Mouse (Mus musculus) CH12.LX (cell line): ENCODE data around the gene Rps27l. TPM values are rescaled to one million over a fixed set of nuclear protein-coding genes. Genes with fewer than 3 reads are reported as not detected.
"Not testable (repeated sequence)": the region's sequence is repeated elsewhere in the genome, so short reads cannot be mapped to it uniquely, and the experiment has no call there.

Experiments
- DNase-seq: peaks from one replicate; pipeline ENCODE4 v3.0.0-alpha.2; 2013; ENCODE audit errors: extremely low read depth
- H3K27ac ChIP-seq: 2 replicates; pipeline ENCODE4 v1.5.1; 2012; ENCODE audit warnings: low read depth, mild to moderate bottlenecking, control low read depth, moderate library complexity; ENCODE audit not compliant: insufficient read depth
- H3K27me3 ChIP-seq: replicated peaks from 2 replicates; pipeline ENCODE3; 2012; ENCODE audit warnings: inconsistent platforms
- H3K36me3 ChIP-seq, 2 experiments: replicated peaks in 1 of 2; 2 replicates each; pipeline versions ENCODE3 to v1.6.1; 2012; ENCODE audit warnings: inconsistent platforms in 1 of 2, low read length in 1 of 2, mild to moderate bottlenecking in 1 of 2, mixed read lengths in 1 of 2, moderate library complexity in 1 of 2; ENCODE audit not compliant: control insufficient read depth in 1 of 2, insufficient read depth in 1 of 2
- H3K4me1 ChIP-seq, 2 experiments: 2 replicates each; pipeline ENCODE4 v1.6.1; 2012; ENCODE audit warnings: inconsistent platforms in 1 of 2, moderate library complexity in 1 of 2; ENCODE audit not compliant: insufficient read depth in 2 of 2, control insufficient read depth in 1 of 2
- H3K4me2 ChIP-seq: 2 replicates; pipeline ENCODE4 v1.6.1; 2012; ENCODE audit warnings: low read depth, mild to moderate bottlenecking, control low read depth; ENCODE audit not compliant: poor library complexity, insufficient read depth, severe bottlenecking
- H3K4me3 ChIP-seq, 3 experiments: fragments of 150-350 bp in 1 of 3; sonication (generic) in 1 of 3; replicated peaks in 1 of 3; 2 replicates each; pipeline versions ENCODE3 to v1.5.1; 2011 to 2012; ENCODE audit warnings: low read depth in 2 of 3, low read length in 2 of 3, mild to moderate bottlenecking in 2 of 3, moderate library complexity in 2 of 3, control low read depth in 1 of 3, improper control_type of control experiment in 1 of 3, inconsistent platforms in 1 of 3, mixed read lengths in 1 of 3; ENCODE audit not compliant: poor library complexity in 1 of 3
- H3K79me2 ChIP-seq: replicated peaks from 2 replicates; pipeline ENCODE4 v1.6.1; 2012; ENCODE audit warnings: mild to moderate bottlenecking, moderate library complexity; ENCODE audit not compliant: control insufficient read depth, poor library complexity, insufficient read depth, severe bottlenecking; ENCODE audit errors: extremely low read depth
- H3K9ac ChIP-seq: 2 replicates; pipeline ENCODE4 v1.6.1; 2012; ENCODE audit warnings: low read depth, mild to moderate bottlenecking, control low read depth, moderate library complexity; ENCODE audit not compliant: insufficient read depth
- H3K9me3 ChIP-seq: replicated peaks from 2 replicates; pipeline ENCODE3; 2012; ENCODE audit warnings: low read length, inconsistent platforms, mixed read lengths
- BHLHE40 ChIP-seq: IDR thresholded peaks from 2 replicates; pipeline ENCODE4 v1.6.1; 2011; ENCODE audit warnings: mild to moderate bottlenecking, low read depth, low read length, improper control_type of control experiment
- CTCF ChIP-seq, 2 experiments: IDR thresholded peaks in 1 of 2; conservative IDR thresholded peaks in 1 of 2; 2 replicates each; pipeline ENCODE4 v1.5.1; 2011 to 2012; ENCODE audit warnings: low read depth in 2 of 2, low read length in 2 of 2, improper control_type of control experiment in 1 of 2, inconsistent platforms in 1 of 2, mild to moderate bottlenecking in 1 of 2, moderate library complexity in 1 of 2
- E2F4 ChIP-seq: IDR thresholded peaks from 2 replicates; pipeline ENCODE4 v1.6.1; 2011; ENCODE audit warnings: low read depth, low read length, improper control_type of control experiment; ENCODE audit not compliant: insufficient replicate concordance
- ELF1 ChIP-seq: IDR thresholded peaks from 2 replicates; pipeline ENCODE4 v1.6.1; 2014; ENCODE audit warnings: low read depth, mild to moderate bottlenecking, inconsistent platforms, low read length, improper control_type of control experiment
- EP300 ChIP-seq: IDR thresholded peaks from 2 replicates; pipeline ENCODE4 v1.6.1; 2011; ENCODE audit warnings: low read length, improper control_type of control experiment
- JUN ChIP-seq: IDR thresholded peaks from 2 replicates; pipeline ENCODE4 v1.6.1; 2011; ENCODE audit warnings: low read depth, mild to moderate bottlenecking, low read length, improper control_type of control experiment, moderate library complexity; ENCODE audit not compliant: insufficient read depth
- KAT2A ChIP-seq: IDR thresholded peaks from 2 replicates; pipeline ENCODE4 v1.6.1; 2012; ENCODE audit warnings: low read length, improper control_type of control experiment, inconsistent platforms; ENCODE audit not compliant: insufficient replicate concordance
- MEF2A ChIP-seq: IDR thresholded peaks from 2 replicates; pipeline ENCODE4 v1.6.1; 2014; ENCODE audit warnings: low read depth, mild to moderate bottlenecking, inconsistent platforms, low read length, improper control_type of control experiment, borderline replicate concordance
- MXI1 ChIP-seq: IDR thresholded peaks from 2 replicates; pipeline ENCODE4 v1.6.1; 2011; ENCODE audit warnings: mild to moderate bottlenecking, low read depth, low read length, improper control_type of control experiment
- MYC ChIP-seq: IDR thresholded peaks from 2 replicates; pipeline ENCODE4 v1.6.1; 2011; ENCODE audit warnings: low read depth, mild to moderate bottlenecking, improper control_type of control experiment, low read length
- NELFE ChIP-seq: IDR thresholded peaks from 2 replicates; pipeline ENCODE4 v1.6.1; 2011; ENCODE audit warnings: low read depth, low read length, improper control_type of control experiment
- NRF1 ChIP-seq: IDR thresholded peaks from 2 replicates; pipeline ENCODE4 v1.6.1; 2014; ENCODE audit warnings: low read depth, mild to moderate bottlenecking, inconsistent platforms, low read length, improper control_type of control experiment, moderate library complexity
- RAD21 ChIP-seq: IDR thresholded peaks from 2 replicates; pipeline ENCODE4 v1.6.1; 2011; ENCODE audit warnings: low read depth, mild to moderate bottlenecking, low read length, improper control_type of control experiment, moderate library complexity
- RCOR1 ChIP-seq: conservative IDR thresholded peaks from 2 replicates; pipeline ENCODE4 v1.6.1; 2012; ENCODE audit warnings: low read depth, mild to moderate bottlenecking, inconsistent platforms, low read length, improper control_type of control experiment
- SMC3 ChIP-seq: IDR thresholded peaks from 2 replicates; pipeline ENCODE4 v1.6.1; 2011; ENCODE audit warnings: low read depth, low read length, improper control_type of control experiment
- TCF12 ChIP-seq: IDR thresholded peaks from 2 replicates; pipeline ENCODE4 v1.6.1; 2014; ENCODE audit warnings: low read depth, mild to moderate bottlenecking, inconsistent platforms, low read length, improper control_type of control experiment
- UBTF ChIP-seq: IDR thresholded peaks from 2 replicates; pipeline ENCODE4 v1.6.1; 2012; ENCODE audit warnings: low read depth, mild to moderate bottlenecking, inconsistent platforms, low read length, improper control_type of control experiment, moderate library complexity
- USF1 ChIP-seq: IDR thresholded peaks from 2 replicates; pipeline ENCODE4 v1.6.1; 2014; ENCODE audit warnings: low read depth, mild to moderate bottlenecking, inconsistent platforms, low read length, improper control_type of control experiment
- USF2 ChIP-seq: conservative IDR thresholded peaks from 2 replicates; pipeline ENCODE4 v1.6.1; 2011; ENCODE audit warnings: low read depth, low read length, improper control_type of control experiment
- ZC3H11A ChIP-seq: IDR thresholded peaks from 2 replicates; pipeline ENCODE4 v1.6.1; 2012; ENCODE audit warnings: low read depth, mild to moderate bottlenecking, inconsistent platforms, low read length, improper control_type of control experiment
- dilution Hi-C: fragments of 300-500 bp; cut with MboI; formaldehyde crosslinking; loops from 2 replicates; pipeline ENCODE4 v1.14.3; 2020; ENCODE audit warnings: low sequenced_read_pairs; ENCODE audit not compliant: extremely low pct_unique_long_range_greater_than_20kb, extremely low pct_ligation_motif_present
- in situ Hi-C: fragments of 300-500 bp; cut with MboI; formaldehyde crosslinking; loops from 3 replicates; pipeline ENCODE4 v1.14.3; 2019; ENCODE audit warnings: low sequenced_read_pairs, low pct_ligation_motif_present, low pct_unique_long_range_greater_than_20kb, mixed read lengths
- polyA plus RNA-seq: library from polyadenylated mRNA; unstranded; fragments of >175 nt; gene quantifications from 2 replicates; pipeline ENCODE4 v1.2.1, GENCODE M21; 2012; ENCODE audit warnings: low read depth; ENCODE audit not compliant: insufficient read length
- total RNA-seq, 2 experiments: library from RNA; depleted of rRNA; stranded (reverse); fragments of 300-350 nt in 1 of 2; fragments of >200 nt in 1 of 2; gene quantifications; 2 replicates each; pipeline ENCODE4 v1.2.3; 2012 to 2014

The Rps27l gene
- total and polyA plus RNA-seq, 3 experiments = 593 to 1,755 (median 694) TPM

- no peak for TF ChIP-seq ELF1
- no peak for TF ChIP-seq NELFE
- no peak for TF ChIP-seq RCOR1
- TF ChIP-seq NRF1 = no peak
- no peak for TF ChIP-seq EP300
- no peak for TF ChIP-seq CTCF (conservative IDR thresholded peaks at IDR 0.05 in 1 of 2, IDR thresholded peaks at IDR 0.05 in 1 of 2; ENCODE audit: low read depth in 2 of 2, low read length in 2 of 2)
- TF ChIP-seq MEF2A = no peak
- TF ChIP-seq USF2 = no peak
- no peak for TF ChIP-seq MXI1
- TF ChIP-seq ZC3H11A = no peak
- no peak for TF ChIP-seq SMC3
- TF ChIP-seq MYC = no peak
- TF ChIP-seq BHLHE40 = no peak
- no peak for TF ChIP-seq UBTF
- no peak for TF ChIP-seq KAT2A
- no peak for TF ChIP-seq USF1
- no peak for TF ChIP-seq RAD21
- TF ChIP-seq JUN = no peak
- no peak for TF ChIP-seq E2F4
- TF ChIP-seq TCF12 = no peak
- Histone ChIP-seq H3K4me1 (peaks cover 16 to 68% of the 10 kb centered on the region in 2 experiments), H3K27ac (no peak overlapping the region), H3K36me3 (peaks cover 4 to 53% of the 10 kb centered on the region in 2 experiments), H3K9ac (no peak overlapping the region), H3K4me2 (no peak overlapping the region), H3K4me3 (no peak overlapping the region), H3K27me3 (no peaks in the 10 kb centered on the region), H3K9me3 (no peaks in the 10 kb centered on the region), H3K79me2 (peaks cover 52% of the 10 kb centered on the region)
- in situ Hi-C loops = no loop called here
- no peak for DNase-seq
- dilution Hi-C loops = no loop called here
These were observed 33.6 kb upstream of the Rps27l start for GRCm38 (mm10) chr9:66912304-66912703.

- H3K9me3 ChIP-seq, DNase-seq, H3K27ac ChIP-seq, in situ Hi-C loops, dilution Hi-C loops, H3K27me3 ChIP-seq, H3K4me3 ChIP-seq, H3K9ac ChIP-seq, H3K4me2 ChIP-seq: not testable (repeated sequence)
- Histone ChIP-seq H3K4me1 (peaks cover 17 to 70% of the 10 kb centered on the region in 2 experiments), H3K36me3 (peaks cover 4 to 45% of the 10 kb centered on the region in 2 experiments), H3K79me2 (peaks cover 58% of the 10 kb centered on the region)
These were observed 32.5 kb upstream of the Rps27l start for GRCm38 (mm10) chr9:66913254-66913934.
